Mouse (Mus musculus): Measurements from ENCODE around the gene Ednrb.
A peak's percentile ranks its signal among the peaks of the same experiment; 100 is the strongest.
"Not testable (repeated sequence)": the region's sequence is repeated elsewhere in the genome, so short reads cannot be mapped to it uniquely, and the experiment has no call there.

The Ednrb gene

GRCm38 (mm10) chr14:103816637-103817308 lies 27.4 kb downstream of the Ednrb start:
- no peak for DNase-seq

DNA sequence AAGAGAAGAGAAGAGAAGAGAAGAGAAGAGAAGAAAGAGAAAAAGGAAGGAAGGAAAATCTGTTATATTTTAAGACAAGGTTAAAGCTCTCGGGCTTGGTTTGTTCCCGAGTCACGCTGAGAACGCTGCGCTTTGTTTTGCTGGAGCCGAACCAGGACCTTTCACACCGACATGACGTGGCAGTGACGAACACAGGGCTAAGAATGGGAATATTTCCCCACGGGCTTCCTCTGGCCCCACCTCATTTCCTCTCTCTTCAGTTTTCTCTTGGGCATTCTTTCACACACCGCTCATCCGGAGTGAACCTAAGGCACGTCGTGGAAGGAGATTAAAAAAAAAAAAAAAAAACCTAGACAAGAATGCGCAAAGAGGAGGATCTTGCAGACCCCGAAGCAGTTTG lies 28.7 kb downstream of the Ednrb start:
- no peak for DNase-seq

GRCm38 (mm10) chr14:103814015-103814691 lies 30.0 kb downstream of the Ednrb start:
- DNase-seq, result no peak

GRCm38 (mm10) chr14:103813246-103813645 lies 31.0 kb downstream of the Ednrb start:
- no peak for DNase-seq

- DNase-seq, result no peak
These were observed 32.9 kb downstream of the Ednrb start for GRCm38 (mm10) chr14:103811291-103811690.

- no peak for DNase-seq
These were observed 40.1 kb downstream of the Ednrb start for GRCm38 (mm10) chr14:103803907-103804659.

GRCm38 (mm10) chr14:103797123-103797522 lies 47.1 kb downstream of the Ednrb start:
- no peak for DNase-seq

DNA sequence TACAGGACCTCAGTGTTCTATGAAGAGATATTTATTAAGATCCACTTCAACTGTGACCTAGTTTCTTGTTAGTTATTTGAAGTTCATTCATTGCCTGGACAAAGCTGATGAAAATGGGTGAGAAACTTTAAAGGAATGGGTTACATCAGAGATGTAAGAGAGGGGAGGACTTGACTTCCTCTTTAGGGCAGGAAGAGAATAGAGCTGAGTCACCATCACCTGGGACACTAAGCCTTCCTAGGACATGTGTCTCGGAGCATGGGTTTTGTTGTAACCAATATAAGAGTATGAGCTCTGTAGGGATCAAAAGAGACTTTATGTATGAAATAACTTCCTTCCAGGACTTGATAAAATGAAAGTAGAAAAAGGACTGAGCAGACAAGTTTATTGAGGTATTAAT lies 48.6 kb downstream of the Ednrb start:
- DNase-seq, result no peak

DNA sequence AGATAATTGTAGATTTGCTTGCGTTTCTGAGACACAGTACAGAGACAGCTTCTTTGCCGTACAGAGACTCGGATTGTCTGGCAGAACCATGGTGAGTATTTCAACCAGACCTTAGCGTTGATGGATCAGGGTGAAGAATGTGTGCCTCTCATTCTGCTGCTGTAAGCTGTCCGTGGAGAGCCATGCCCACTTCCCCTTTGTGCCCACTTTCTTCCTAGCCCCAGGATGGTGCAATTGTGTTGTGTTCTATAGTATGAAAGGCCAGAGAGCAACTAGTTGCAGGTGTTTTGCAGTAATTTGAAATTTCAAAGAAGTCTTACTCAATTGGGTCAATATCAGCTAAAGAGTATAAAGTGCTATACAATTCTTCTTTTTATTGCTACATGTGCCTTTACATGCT lies 50.8 kb downstream of the Ednrb start:
- no peak for DNase-seq

- no peak for DNase-seq
These were observed 51.5 kb downstream of the Ednrb start for GRCm38 (mm10) chr14:103792726-103793125.

DNA sequence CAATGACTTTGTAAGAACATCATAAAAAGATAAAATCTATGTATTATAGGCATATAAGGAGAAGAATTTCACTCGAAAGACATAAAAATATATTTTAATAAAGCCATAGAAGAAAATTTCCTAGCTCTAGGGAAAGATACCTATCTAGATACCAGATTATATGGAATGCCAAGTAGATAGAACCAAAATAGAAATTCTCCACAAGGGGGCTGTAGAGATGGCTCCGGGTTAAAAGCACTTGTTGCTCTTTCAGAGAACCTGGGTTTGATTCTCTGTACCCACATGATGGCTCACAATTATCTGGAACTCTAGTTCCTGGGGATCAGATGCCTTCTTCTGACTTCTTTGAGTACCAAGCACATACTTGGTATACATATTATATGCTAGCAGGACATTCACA lies 56.7 kb downstream of the Ednrb start:
- no peak for DNase-seq

GRCm38 (mm10) chr14:103785096-103785965 lies 58.9 kb downstream of the Ednrb start:
- no peak for DNase-seq

GRCm38 (mm10) chr14:103780336-103780735 lies 63.9 kb downstream of the Ednrb start:
- not testable (repeated sequence) for DNase-seq

GRCm38 (mm10) chr14:103779276-103779675 lies 64.9 kb downstream of the Ednrb start:
- no peak for DNase-seq

DNA sequence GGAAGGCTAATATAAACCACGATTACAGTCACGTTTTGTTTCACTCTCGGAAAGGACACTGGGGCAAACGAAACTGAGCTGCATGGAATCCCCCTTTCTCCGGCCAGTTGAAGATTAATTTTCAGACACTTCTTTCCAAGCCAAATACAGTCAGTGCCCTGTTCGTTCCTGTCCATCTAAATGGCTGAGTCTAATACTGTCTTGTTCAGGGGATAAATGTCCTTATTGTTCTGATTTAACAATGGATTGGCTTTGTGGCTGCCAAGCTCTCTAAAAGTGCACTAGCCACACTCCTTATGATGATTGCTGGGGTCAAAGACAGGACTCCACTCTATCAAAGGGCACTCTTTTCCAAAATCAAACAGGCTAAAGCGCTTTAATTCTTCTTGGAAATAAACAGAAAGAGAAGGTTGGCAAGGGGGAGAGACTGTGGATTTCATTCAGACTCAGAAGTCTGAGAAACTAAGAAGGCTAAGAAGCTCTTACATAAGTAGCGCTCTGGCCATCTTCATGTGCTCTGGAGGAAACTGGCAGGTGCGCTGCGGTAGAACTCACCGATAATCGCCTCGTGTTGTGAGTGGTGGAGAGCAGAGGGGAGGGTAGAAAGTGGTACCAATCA lies 65.6 kb downstream of the Ednrb start:
- no peak for DNase-seq

GRCm38 (mm10) chr14:103778009-103778431 lies 66.2 kb downstream of the Ednrb start:
- peak; percentile 38 for DNase-seq

DNA sequence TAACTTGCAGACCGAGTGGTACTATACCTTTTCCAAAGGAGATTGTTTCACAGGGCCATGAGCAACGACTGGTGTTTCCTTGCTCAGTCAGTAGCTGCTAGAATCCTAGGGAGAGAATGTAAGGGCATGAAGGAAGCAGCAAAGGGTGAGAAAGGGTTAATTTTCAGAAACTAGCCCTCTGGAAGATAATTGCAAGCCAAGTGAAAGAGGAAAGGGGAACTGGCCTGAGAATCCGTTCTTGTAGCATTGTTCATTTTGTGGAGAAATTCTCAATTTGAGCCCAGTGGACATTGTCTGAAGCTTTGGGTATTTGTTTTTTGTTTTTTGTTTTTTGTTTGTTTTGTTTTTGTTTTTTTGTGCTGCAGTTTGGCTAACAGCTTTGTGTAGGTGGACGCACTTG lies 66.8 kb downstream of the Ednrb start:
- no peak for DNase-seq

DNA sequence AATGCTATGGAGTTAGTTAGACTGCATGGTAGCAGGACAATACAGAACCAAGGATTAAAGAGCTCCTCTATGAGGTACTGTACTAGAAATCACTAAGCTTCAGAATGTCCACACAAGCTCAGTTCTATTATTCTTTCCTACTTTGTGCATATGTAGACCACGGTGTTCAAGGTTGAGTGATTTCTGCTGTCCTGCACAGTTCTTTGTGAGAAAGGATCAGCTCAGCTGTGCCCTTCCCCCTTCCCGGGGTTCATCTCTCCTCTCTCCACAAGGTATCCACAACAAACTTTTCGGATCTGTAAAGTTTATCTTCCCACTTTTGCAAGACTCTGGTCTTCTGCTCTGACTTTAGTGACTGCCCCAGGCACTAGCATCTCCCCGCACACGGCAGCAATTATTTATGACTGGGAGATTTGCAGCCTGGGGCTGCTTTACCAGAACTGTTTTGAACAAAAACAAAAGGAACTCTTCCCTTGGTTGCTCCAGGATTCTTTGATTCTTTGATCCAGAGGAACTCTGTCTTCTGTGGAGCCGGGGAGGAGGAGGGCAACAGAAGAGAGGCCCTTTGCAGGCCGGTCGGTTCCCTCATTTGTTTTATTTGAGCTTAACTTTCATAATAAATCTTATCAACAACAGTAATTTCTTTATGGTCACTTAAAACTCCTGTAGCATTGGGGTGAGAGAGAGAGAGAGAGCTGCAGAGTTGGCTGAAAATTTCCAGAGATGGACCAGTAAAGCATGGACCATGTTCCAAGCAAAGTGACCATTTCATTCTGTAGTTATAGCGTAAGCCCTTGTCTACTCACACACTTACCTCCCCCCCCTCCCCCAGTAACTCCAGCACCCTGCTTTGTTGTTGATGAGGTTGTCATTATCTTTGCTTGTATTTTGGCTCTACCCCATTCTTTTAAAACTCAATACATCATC lies 74.6 kb downstream of the Ednrb start:
- DNase-seq, result no peak

GRCm38 (mm10) chr14:103767488-103767887 lies 76.7 kb downstream of the Ednrb start:
- no peak for DNase-seq
